Mouse (Mus musculus) spleen, adult 10 weeks (tissue): ENCODE data around the gene Gm436. TPM values are rescaled to one million over a fixed set of nuclear protein-coding genes. Genes with fewer than 3 reads are reported as not detected.

ENCODE experiments used
- polyA plus RNA-seq: library from polyadenylated mRNA; stranded (reverse); fragments of 350-450 nt; fragmentation: Illumina TruSeq; extraction: RNeasy Lipid Tissue Mini Kit (QIAGEN cat#74804); gene quantifications from one replicate; pipeline ENCODE4 v1.2.3, GENCODE M21; 2015; ENCODE audit warnings: low replicate concordance; ENCODE audit not compliant: insufficient read depth

Gm436 gene
- polyA plus RNA-seq = not detected

DNA sequence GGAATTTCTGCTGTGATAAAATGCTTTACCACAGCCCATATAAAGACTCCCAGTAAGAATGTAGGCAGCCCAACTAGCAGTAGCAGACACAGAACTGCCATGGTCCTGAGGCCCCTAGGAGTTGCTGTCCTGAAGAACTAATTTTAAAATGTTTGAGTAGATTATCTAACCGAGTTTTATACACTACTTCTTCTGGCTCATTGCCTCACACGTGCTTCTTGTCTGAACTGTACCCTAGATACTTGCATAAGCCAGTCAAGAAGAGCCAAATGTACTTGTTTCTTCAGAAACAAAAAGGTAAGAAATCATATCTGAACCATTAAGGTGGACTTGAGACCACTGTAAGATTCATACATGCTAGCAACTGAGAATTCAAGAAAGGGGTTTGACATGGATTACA, at the start of gene Gm436:
Gm436 (minus strand) TSS at position 101 of the 400 bp plus-strand sequence.

DNA sequence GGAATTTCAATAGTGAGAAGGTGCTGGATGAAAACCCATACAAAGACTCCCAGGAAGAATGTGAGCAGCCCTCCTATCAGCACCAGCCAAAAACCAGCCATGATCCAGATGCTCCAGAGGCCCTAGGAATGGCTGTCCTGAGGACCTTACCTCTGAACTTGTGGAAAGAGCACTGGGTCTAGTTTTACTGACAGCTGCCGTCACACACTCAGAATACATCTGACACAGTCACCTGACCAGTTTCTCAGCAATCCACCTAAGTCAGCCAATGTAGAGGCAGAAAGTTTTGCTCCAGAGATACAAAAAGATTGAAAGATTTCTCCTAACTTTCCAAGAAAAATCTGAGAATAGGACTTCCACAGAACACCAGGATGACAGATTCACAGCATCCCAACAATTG, 35.1 kb upstream of the Gm436 start, which contains the start of gene Gm13178:
Gm13178 (minus strand) TSS at position 101 of the 400 bp plus-strand sequence.

Other genes with a start within 250 kb of the Gm436 start
- not detected for gene 1700012P22Rik, start 247.6 kb downstream of the Gm436 start, polyA plus RNA-seq
- gene Gm9944, start 233.1 kb downstream of the Gm436 start, polyA plus RNA-seq = not detected
- gene Aadacl3, start 222.6 kb downstream of the Gm436 start, polyA plus RNA-seq = not detected
- gene 9430007A20Rik, start 166.5 kb downstream of the Gm436 start, polyA plus RNA-seq = not detected
- not detected for gene Gm13124, start 121.2 kb downstream of the Gm436 start, polyA plus RNA-seq
- gene Aadacl4, start 72.7 kb downstream of the Gm436 start, polyA plus RNA-seq = not detected
- not detected for gene Gm13178, start 35.0 kb upstream of the Gm436 start, polyA plus RNA-seq
- gene Gm438, start 100.2 kb upstream of the Gm436 start, polyA plus RNA-seq = not detected
- gene Dhrs3, start 206.5 kb upstream of the Gm436 start, polyA plus RNA-seq = 19.4 TPM